Mouse (Mus musculus): Measurements from ENCODE around the gene Als2cr12. TPM values are rescaled to one million over a fixed set of nuclear protein-coding genes. Genes with fewer than 3 reads are reported as not detected.
"Not testable (repeated sequence)": the region's sequence is repeated elsewhere in the genome, so short reads cannot be mapped to it uniquely, and the experiment has no call there.

Gene Als2cr12
- total RNA-seq, 2 experiments from 2014 or later: not detected

DNA sequence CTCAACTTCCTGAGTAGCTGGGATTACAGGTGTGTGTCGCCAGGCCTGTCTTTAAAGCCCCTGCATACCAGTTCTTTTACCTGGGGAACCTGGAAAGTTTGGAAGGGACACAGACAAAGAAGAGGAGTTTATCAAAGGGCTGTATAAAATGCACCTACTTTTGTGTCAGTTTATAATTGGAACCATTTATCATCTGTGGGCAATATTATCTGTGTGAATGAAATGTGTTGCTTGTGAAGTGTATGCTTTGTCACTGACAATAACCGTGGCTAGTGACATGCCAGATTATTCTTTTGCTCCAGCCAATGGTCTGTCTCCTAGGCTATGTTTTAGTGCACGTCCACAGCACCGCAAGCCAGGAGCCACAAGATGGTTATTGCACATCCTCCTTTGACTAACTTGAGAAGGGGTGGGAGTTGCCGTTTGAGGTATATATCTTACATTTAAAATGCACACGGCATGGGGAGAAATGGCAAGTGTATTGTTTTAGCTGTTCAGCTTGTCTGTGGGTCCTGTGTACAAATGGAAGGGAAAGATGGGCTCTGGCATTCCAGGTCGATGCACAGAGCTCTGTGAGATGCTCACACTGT, 23.7 kb upstream of the Als2cr12 start:
- DNase-seq: no peak

DNA sequence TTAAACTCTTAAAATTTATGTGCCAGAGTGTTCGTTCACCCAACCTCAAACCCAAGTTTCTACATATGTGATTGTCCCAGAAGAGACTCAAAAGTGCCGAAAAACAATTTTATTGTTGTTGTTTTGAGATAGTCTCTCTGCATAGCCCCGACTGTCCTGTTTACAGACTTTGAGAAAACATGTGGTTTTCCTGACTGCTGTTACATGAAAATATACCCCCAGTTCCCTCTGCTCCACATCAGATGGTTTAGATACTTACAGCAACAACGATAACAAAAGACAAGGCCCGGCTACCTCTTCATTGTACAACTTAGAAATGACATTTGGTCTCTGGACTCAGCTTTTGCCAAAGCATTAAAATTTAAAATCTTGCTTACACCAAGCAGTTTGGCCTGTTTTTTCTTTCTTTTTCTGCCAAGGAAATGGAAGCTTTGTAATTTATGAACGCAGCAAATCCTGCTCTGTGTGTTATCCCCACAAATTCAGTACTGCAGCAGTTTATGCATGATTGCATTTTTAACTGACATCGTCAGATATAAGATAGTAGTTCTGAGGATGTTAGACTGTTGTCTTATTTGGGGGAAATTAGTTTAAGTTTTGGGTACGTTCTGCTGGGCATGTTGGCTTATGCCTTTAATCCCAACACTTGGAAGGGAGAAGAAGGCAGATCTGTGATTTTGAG, 21.9 kb upstream of the Als2cr12 start:
- no peak for DNase-seq

GRCm38 (mm10) chr1:58716883-58717220, 21.1 kb upstream of the Als2cr12 start:
- no peak for DNase-seq

GRCm38 (mm10) chr1:58716162-58716882, 20.5 kb upstream of the Als2cr12 start:
- DNase-seq: no peak

- DNase-seq: no peak
Observed at GRCm38 (mm10) chr1:58715536-58715935, 19.7 kb upstream of the Als2cr12 start.

GRCm38 (mm10) chr1:58714361-58714760, 18.6 kb upstream of the Als2cr12 start:
- no peak for DNase-seq

DNA sequence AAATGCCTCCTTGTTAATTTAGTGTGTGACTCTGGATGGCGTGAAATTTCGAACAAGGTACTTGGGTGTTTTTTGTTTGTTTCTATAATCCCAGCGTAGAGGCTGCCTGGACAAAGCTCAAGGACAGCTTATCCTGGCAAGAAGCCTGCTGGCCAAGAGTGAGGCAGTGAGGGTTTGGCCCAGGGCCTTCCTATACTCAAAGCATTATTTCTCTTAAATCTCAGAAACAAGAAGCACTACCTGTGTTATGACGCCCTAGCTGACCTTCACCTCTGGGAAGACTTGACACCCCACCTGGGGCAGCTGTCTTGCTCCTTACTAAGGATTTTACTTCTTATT, 18.1 kb upstream of the Als2cr12 start:
- DNase-seq: peak in 1 of 2 experiments; percentile 41

DNA sequence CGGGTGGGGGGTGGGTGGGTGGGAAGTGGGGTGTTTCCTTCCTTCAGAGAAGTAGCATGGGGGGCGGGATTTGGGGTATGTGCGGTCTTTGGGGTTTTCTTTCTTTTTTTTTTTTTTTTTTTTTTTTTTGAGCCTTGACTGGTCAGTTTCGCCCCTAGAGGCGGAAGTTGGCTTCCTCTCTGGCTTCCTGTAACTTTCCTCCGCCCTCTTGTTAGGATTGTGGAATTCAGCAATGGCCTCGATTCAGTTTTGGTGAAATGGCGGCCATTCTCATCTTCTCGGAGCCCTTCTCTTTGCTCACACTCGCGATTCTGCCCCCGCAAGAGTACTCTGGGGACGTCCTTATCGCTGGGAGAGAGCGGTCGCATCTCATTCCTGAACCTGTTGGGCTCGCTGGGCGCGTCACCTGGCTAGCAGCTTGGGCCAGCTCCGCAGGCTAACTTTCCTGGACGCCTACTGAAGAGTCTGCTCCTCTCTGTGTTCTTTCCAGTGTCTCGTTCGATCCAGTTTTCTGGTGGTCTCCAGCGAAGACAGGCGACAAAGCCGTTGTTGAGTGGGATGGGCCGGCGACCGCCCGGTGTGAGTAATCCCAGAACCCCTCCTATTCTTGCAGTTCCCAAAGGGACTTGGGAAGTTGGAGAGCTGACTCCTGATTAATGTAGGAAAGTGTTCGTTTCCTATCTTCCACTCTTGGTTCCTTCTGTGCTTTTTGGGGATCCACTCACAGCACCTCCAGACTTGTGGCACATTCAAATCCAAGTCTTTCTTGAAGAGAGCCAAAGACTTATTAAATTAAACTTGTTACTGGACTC, 17.5 kb upstream of the Als2cr12 start:
- peak; percentile 27 to 39 for DNase-seq

- no peak for DNase-seq
Observed at GRCm38 (mm10) chr1:58712076-58713061, 16.6 kb upstream of the Als2cr12 start.

DNA sequence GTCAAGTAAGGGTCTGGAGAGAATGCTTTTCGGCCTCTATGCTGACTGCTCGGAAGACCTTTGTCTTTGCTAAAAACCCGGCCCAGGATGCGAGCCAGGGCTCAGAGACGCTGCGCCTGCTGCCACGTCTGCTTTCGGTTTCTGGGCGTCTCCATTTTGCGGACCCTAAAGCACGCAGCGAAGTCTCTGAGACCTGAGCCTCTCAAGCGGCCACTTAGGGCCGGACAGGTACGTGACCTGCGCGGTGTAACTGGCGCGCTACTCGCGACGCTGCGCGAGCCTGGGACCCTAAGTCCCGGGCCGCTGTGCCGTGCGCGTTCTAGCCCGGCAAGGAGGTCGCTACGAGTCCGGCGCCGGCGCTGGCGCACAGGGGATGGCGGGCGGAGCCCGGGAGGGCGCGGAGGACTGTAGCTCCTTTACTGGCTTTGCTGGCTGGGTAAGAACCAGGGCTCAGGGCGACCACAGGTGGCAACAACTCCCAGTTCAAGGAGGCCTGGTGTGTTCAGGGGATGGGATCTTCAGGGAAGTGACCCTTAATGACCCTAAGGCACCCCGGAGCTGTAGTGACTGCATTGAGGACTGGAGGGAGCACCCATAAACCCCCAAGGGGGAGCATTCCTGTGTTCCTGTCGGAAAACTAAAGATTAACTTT, 15.7 kb upstream of the Als2cr12 start, which contains the start of gene Cflar:
Cflar (plus strand) TSS at position 144 of the 652 bp plus-strand sequence.
- DNase-seq: peak; percentile 42 to 47

GRCm38 (mm10) chr1:58710711-58711364, 15.0 kb upstream of the Als2cr12 start:
- DNase-seq: no peak

DNA sequence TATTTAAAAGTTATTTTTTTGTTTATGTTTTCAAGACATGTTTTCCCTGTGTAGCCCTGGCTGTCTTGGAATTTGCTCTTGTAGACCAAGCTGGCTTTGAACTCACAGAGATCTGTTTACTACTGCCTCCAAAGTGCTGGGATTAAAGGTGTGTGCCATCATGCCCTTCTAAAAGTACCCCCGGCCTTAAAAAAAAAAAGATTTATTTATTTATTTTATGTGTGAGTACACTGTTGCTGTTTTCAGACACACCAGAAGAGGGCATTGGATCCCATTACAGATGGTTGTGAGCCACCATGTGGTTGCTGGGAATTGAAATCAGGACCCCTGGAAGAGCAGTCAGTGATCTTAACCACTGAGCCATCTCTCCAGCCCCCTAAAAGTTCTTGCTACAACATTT, 14.3 kb upstream of the Als2cr12 start:
- not testable (repeated sequence) for DNase-seq

GRCm38 (mm10) chr1:58700580-58701162, 4.9 kb upstream of the Als2cr12 start:
- DNase-seq: not testable (repeated sequence)

GRCm38 (mm10) chr1:58699988-58700387, 4.2 kb upstream of the Als2cr12 start:
- no peak for DNase-seq

DNA sequence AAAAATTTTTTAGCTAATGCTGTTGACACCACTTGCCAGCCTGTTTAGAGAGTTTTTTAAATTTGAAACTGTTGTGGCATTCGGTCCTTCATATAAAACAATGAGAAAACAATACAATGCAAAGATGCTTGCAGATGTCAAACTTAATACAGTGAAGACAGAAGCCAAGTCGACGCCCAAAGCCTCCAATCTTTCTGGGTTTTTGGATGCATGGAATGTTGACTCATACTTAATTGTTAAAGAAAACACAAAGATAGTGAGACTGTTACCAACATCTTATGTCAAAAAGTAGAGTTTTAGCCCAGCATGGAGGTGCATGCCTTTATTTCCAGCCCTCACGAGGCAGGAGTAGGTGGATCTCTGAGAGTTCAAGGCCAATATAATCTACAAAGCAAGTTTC, 3.0 kb upstream of the Als2cr12 start:
- DNase-seq: no peak

GRCm38 (mm10) chr1:58697607-58698006, 1.8 kb upstream of the Als2cr12 start:
- peak; percentile 34 to 47 for DNase-seq

DNA sequence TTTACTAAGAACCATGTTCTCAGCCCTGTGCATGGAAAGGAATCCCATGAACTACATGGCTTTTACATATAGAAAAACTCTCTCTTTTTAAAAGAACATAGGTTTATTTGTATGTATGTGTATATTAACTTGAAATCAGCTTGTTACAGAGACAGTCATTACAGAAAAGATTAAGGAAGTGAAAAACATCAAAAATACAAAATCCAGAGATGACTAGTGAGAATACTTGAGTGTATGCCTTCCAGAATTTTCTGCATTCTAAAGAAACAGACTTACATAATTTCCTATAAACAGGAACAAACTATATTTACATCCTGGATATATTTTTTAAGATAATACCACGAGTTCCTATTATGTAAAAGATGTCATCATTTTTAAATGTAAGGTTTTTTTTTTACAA, 2.1 kb downstream of the Als2cr12 start:
- no peak for DNase-seq

DNA sequence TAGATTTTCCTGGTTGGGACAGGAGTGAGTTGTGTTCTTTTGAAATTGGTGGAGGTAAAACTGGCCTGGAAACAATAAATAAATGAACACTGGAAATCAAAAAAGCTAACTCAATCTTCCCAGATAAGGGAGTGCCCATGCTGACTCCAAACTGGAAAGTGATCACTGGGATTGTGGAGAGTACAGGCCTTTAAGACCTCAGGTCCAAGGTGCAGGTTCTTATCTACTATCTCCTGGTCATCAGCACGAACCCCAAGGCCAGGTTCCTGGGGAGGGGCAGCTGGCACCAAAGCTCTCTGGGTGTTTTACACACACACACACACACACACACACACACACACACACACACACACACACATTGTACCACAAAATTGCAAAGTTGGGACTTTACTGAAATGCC, 4.1 kb downstream of the Als2cr12 start:
- not testable (repeated sequence) for DNase-seq

DNA sequence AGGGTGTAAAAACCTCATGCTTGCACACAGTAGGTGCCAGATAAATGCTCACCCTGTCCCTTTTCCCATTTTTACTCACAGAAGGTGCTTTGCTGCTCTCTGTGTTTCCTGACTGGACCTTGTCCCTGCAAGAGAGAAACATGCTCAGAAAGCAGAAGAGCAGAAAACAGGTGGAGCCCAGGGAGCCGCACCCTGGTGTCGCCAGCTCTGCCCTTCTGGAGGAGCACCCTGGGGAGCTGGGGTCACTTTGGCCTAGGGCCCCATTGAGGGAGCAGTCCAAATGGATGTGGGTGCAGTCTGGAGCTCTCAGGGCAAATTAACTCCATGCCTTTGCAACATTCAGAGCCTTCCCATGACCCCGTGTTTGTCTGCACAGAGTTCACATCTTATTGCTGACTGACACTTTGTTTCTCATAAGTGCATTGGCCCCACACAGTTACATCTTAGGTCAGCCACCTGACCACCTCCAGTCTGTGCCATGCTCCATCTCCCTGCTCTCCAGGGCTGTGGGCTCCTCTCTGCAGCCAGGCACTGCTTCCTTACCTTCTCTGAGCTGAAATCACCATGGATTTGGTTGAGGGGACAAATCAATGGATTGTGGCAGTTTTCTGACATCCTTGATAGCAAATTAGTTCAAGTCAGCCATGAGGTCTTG, 4.8 kb downstream of the Als2cr12 start:
- not testable (repeated sequence) for DNase-seq
